Mouse (Mus musculus): ENCODE results near the gene Gga2.

Gga2 gene

GRCm38 (mm10) chr7:121936861-121937630 is 84.0 kb downstream of the Gga2 start:
- no peak for DNase-seq (ENCODE audit: low spot score)
